Mouse (Mus musculus) urinary bladder, postnatal 0 days (tissue): ENCODE results near the gene Pard6a. TPM values are rescaled to one million over a fixed set of nuclear protein-coding genes. Genes with fewer than 3 reads are reported as not detected.

ENCODE experiments used
- polyA plus RNA-seq: library from polyadenylated mRNA; unstranded; fragments of >200 nt; fragmentation: Nextera tagmentation; extraction: Ambion mirVana; gene quantifications from 2 replicates; pipeline ENCODE4 v1.2.1, GENCODE M21; 2015

Pard6a gene
- 10.8 and 11.4 TPM in 2 replicates for polyA plus RNA-seq

GRCm38 (mm10) chr8:105700966-105701824 is at the start of gene Pard6a, which contains the start of gene Acd:
TSS of gene Pard6a (plus strand) at chr8:105701148.
TSS of gene Acd (minus strand) at chr8:105701102.

GRCm38 (mm10) chr8:105685796-105686308 is 15.1 kb upstream of the Pard6a start, which contains the start of gene Carmil2:
TSS of gene Carmil2 (plus strand) at chr8:105686274.

GRCm38 (mm10) chr8:105707498-105708403 is 6.8 kb downstream of the Pard6a start, which contains the start of the genes 4933405L10Rik and Enkd1:
TSS of gene 4933405L10Rik (plus strand) at chr8:105707655.
TSS of gene Enkd1 (minus strand) at chr8:105708210.

Other genes starting within 250 kb of the Pard6a start
- gene Tppp3, start 229.6 kb upstream of the Pard6a start, polyA plus RNA-seq: 44.9 and 57.8 TPM in 2 replicates
- gene Zdhhc1, start 204.2 kb upstream of the Pard6a start, polyA plus RNA-seq: 19.3 and 20.5 TPM in 2 replicates
- gene Hsd11b2, start 182.4 kb upstream of the Pard6a start, polyA plus RNA-seq: 0.51 and 0.60 TPM in 2 replicates
- 87.1 and 100.0 TPM in 2 replicates for gene Atp6v0d1, start 135.1 kb upstream of the Pard6a start, polyA plus RNA-seq
- gene Ripor1, start 95.9 kb upstream of the Pard6a start, polyA plus RNA-seq: 17.4 and 20.9 TPM in 2 replicates
- 40.8 and 44.2 TPM in 2 replicates for gene Ctcf, start 64.6 kb upstream of the Pard6a start, polyA plus RNA-seq
- gene Agrp, start 63.8 kb upstream of the Pard6a start, polyA plus RNA-seq: 9.2 and 13.5 TPM in 2 replicates
- gene Carmil2, start 14.9 kb upstream of the Pard6a start, polyA plus RNA-seq: 0.08 and 0.12 TPM in 2 replicates
- 28.8 and 29.9 TPM in 2 replicates for gene Acd, start within 50 bp of the Pard6a start, polyA plus RNA-seq
- gene 4933405L10Rik, start 6.5 kb downstream of the Pard6a start, polyA plus RNA-seq: not detected in 2 replicates
- gene Enkd1, start 7.1 kb downstream of the Pard6a start, polyA plus RNA-seq: 6.3 and 6.6 TPM in 2 replicates
- gene Gfod2, start 57.5 kb downstream of the Pard6a start, polyA plus RNA-seq: 8.4 and 11.5 TPM in 2 replicates
- 5.3 and 5.5 TPM in 2 replicates for gene Ranbp10, start 126.2 kb downstream of the Pard6a start, polyA plus RNA-seq
- gene Tsnaxip1, start 126.6 kb downstream of the Pard6a start, polyA plus RNA-seq: not detected in 2 replicates
- 12.8 and 15.9 TPM in 2 replicates for gene Cenpt, start 152.1 kb downstream of the Pard6a start, polyA plus RNA-seq
- 34.7 and 37.6 TPM in 2 replicates for gene Thap11, start 154.0 kb downstream of the Pard6a start, polyA plus RNA-seq
- 135 and 151 TPM in 2 replicates for gene Nutf2, start 159.4 kb downstream of the Pard6a start, polyA plus RNA-seq
- gene Edc4, start 179.7 kb downstream of the Pard6a start, polyA plus RNA-seq: 16.9 and 18.8 TPM in 2 replicates
- gene Nrn1l, start 192.4 kb downstream of the Pard6a start, polyA plus RNA-seq: 0.30 and 0.36 TPM in 2 replicates
- gene Pskh1, start 199.3 kb downstream of the Pard6a start, polyA plus RNA-seq: 16.9 and 17.5 TPM in 2 replicates
- gene Ctrl, start 232.7 kb downstream of the Pard6a start, polyA plus RNA-seq: 0.40 and 0.55 TPM in 2 replicates
- 41.7 and 50.9 TPM in 2 replicates for gene Psmb10, start 237.3 kb downstream of the Pard6a start, polyA plus RNA-seq
- gene Lcat, start 242.2 kb downstream of the Pard6a start, polyA plus RNA-seq: 0.81 and 0.85 TPM in 2 replicates